Mouse (Mus musculus): Measurements from ENCODE around the gene Gm49601.

Gm49601 gene

GRCm38 (mm10) chr16:18608226-18608625 lies 18.0 kb downstream of the Gm49601 start:
- no peak for DNase-seq (ENCODE audit: low read depth, low spot score)

DNA sequence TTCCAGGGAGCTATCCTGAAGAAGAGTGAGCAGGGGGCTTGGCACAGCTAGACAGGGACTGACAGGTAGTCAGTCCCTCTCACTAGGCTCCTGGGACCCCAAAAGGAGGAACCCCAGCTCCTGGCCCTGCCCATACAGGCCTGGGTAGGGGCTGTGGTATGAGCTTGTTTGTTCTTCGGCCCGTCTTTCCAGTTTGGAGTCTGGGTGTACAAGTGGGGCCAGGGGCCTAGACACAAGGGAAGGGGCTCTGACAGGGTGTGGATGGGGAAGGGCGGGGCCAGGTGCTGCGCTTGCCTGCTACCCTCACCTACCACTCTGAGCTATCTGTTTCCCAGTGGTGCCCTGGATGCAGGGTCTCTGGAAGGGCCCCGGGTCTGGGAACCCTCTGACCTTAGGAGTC lies 20.5 kb downstream of the Gm49601 start:
- DNase-seq (ENCODE audit: low read depth, low spot score): no peak

DNA sequence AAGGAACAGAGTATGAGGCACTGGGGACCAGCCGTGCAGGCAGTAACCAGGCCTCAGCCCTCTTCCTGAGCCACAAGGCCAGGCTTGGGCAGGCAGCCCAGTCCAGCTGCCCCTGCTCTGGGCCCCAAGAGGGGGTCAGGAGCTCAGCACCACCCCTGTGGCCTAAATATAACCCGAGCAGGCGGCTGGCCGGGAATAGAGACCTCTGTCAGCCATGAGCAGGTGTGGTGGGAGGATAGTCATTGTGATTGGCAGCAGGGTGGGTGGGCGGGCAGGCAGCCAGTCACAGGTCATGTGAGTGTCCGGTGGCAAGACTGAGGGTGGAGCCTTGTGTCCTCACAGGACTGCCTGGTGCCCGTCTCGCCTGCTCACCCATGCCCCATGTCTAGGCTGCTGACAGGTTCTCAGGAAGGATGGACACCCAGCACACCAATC lies 21.9 kb downstream of the Gm49601 start:
- DNase-seq (ENCODE audit: low read depth, low spot score): no peak

DNA sequence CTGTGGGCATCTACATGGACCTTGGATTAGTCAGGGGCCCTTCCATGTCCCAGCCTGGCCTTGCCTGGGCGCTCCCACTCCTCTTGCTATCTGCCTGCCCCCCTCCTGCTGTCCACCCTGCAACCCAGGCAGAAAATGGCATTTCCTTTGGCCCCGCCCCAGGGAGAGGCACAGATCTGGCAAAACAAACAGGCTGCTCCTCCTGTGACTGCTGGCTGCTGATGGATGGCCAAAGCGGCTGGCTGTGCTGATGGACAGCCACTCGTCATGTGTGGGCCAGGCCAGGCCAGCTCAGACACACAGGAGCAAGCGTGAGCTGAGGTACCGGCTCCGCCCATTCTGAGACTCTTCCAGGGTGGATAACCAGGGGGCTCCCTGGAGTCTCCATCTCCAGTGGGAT lies 24.8 kb downstream of the Gm49601 start:
- no peak for DNase-seq (ENCODE audit: low read depth, low spot score)

DNA sequence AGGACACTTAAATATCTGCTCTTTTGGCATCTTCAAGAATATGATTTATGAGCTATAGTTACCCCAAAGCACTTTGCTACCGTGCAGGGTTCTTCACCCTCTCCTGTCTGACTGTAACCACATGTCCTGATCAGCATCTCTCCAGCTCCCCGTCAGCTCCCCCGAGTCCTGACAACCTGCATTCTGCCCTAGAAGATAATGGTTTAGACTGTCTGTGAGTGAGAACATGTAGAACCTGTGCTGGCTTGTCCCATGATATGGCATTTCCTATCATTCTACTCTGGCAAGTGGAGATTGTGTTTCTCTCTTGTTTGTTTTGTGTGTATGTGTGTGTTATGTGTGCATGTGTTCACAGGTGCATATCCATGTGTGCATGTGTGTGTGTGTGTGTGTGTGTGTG lies 28.2 kb downstream of the Gm49601 start:
- no peak for DNase-seq (ENCODE audit: low read depth, low spot score)

DNA sequence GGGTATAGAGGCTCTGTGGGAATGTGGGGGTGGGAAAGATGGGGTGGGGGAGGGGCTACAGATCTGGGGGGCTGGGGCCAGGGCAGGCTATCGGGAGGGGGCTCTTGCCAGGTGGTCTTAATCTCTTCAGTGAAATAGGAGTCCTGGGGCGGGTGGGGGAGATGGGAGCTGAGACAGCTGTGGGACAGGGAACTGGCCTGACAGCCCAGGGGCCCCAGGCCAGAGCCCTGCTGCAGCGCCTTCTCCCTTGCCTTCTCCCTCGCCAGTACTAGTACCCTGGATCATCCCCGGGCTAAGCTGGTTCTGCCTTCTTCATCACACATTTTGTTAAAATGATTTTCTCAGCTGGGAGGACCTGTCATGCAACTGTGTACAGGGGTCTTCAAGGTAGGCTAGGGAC lies 30.0 kb downstream of the Gm49601 start:
- no peak for DNase-seq (ENCODE audit: low read depth, low spot score)

DNA sequence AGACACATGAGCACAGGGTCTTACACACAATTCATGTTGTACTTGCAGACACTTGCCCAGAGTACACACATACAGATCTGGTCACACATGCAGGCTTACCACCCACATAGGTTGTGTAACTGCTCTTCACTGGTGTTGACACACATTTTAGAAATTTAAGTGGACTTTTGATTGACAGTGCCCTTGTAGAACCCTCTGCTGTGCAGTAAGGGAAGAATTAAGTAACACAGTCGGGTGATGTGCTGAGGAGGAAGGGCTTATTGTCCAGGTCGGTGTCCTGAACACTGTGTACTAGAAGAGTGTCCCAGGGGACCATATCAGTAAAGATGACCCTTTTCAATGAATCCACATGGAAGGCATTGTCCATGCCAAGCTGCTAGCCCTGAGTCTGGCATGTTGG lies 32.3 kb downstream of the Gm49601 start:
- DNase-seq (ENCODE audit: low read depth, low spot score): no peak

DNA sequence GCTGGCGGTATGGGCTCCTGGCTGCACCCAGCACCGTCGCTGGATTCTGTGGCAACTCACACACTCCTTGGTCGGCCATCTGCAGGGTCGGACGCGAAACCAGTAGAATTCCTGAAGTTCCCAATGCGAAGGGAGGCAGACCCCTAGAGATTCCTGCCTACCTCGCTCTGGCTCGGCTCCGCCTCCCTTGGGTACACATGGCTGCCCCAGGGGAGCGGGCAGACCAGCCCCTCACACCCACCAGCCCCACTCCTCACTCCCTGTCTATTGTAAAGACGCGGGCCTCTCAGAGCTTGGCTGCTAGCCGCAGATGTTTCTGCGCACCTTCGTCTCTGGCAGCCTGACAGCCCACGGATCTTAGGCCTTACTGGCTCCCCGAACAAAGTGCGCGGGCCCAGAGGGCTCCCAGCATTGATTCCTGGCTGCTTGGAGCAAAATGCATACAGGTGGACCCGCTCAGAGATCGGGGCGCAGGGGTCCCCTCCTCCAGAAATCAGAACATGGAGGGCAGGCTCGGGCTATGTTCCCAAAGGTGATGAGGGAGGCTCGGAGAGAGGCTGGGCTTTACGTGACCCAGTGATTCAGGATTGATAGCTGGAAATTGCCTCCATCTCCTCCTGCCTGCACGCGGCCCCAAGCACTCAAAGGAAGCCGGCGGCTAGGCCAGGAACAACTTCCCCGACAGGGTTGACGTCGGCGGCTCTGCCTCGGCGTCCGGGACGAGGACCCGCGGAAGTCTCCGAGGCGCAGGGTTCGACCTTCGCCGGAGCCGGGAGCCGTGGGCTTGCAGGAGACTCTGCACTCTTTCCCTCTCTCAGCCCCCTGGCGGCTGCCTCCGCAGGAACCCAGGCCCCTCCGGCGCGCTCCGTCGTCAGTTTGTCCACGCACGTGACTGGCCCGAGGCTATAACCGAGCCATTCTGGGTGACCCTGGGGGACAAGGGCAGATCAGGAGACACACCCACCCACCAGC lies 34.9 kb downstream of the Gm49601 start:
- no peak for DNase-seq (ENCODE audit: low read depth, low spot score)

DNA sequence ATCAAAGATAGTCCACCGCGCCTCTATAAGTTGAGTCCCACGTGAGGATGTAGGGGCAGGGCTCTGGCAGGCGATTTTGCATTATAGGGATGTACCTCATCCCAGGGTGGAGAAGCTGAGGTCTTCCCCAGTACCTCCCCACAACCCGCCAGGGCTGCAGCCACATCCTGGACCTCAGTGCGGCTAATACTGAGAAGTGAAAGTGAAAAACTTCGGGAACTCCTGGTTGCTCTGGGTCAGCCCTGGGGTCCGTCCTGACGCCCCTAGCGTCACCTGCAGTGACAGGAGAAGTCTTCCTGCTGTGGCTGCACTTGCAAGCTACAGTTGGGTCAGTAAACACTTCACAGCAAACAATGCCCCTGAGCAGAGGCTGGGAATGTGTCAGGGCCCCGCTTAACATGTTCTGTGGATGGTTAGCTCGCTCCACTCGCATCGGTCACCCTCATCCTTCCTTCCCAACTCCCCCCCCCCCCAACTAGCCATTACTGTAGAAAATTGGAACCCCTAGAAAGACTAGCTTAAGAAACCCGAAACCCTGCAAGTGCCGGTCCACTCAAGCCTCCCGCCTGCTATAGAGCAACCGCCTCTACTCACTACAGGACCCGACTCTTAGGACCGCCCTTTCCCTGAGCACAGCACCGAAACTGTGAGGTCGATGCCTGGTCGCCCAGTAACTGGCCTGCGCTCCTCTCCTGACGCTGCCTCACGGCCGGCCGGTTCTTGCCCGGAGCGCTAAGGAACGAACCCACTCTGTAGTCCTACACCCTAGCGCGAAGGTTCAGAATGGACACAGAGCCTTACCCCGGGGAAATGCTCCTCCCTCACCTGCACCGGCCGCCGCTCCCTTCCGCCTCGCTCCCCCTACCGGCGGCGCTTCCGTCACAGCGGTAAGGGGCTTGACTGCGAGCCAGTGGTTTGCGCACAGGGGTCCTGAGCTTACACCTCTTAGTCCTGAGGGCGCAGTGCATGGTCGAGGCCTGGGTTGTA lies 36.1 kb downstream of the Gm49601 start, which contains the start of gene Tbx1:
Tbx1 (minus strand) TSS at position 868 of the 987 bp plus-strand sequence.
- no peak for DNase-seq (ENCODE audit: low read depth, low spot score)

- DNase-seq (ENCODE audit: low read depth, low spot score): no peak
Observed at GRCm38 (mm10) chr16:18589080-18589621, 37.1 kb downstream of the Gm49601 start.

DNA sequence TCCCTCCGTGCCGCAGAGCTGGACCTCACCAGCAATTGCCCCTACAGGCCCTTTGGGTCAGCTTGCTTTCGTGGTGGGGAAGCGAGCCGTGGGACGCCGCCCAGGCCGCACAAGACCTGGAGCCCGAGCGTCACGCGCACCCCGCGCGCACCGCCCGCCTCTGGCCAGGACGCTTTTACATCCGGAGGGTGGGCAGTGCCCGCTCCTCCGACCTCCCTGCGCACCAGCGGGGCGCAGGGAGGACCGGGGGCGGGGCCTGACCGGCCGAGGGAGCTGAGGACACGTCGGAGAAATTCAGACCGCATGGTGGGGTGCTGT lies 37.5 kb downstream of the Gm49601 start:
- DNase-seq (ENCODE audit: low read depth, low spot score): no peak

- DNase-seq (ENCODE audit: low read depth, low spot score): no peak
Observed at GRCm38 (mm10) chr16:18587847-18588737, 38.1 kb downstream of the Gm49601 start.

- no peak for DNase-seq (ENCODE audit: low read depth, low spot score)
Observed at GRCm38 (mm10) chr16:18586906-18587546, 39.2 kb downstream of the Gm49601 start.

- DNase-seq (ENCODE audit: low read depth, low spot score): no peak
Observed at GRCm38 (mm10) chr16:18586076-18586905, 39.9 kb downstream of the Gm49601 start.

GRCm38 (mm10) chr16:18585676-18586075 lies 40.6 kb downstream of the Gm49601 start:
- no peak for DNase-seq (ENCODE audit: low read depth, low spot score)

DNA sequence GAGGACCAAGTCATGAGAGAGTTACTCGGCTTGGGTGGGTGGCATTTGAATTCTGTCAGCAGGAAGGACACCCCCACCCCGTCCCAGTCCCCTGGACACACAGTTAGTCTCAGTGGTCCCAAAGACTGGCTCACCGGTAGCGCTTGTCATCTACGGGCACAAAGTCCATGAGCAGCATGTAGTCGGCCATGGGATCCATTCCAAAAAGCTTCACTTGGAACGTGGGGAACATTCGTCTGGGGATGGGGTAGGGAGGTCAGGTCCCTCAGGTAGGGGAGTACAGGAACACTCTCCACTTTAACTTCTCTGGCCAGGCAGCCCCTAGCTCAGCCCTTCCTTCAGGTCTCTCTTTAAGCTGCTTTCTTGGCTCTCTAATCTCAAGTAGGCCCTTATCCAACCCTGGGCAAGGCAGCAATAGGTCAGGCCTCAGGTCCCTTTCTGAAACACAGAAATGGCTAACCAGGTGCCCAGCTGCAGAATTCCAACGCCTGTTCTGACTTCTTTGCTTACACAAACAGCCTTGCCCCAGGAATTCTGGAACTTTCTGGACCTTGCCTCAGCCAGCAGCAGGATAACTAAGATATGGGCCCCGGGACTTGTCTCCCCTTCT lies 41.2 kb downstream of the Gm49601 start:
- no peak for DNase-seq (ENCODE audit: low read depth, low spot score)

GRCm38 (mm10) chr16:18583673-18584357 lies 42.4 kb downstream of the Gm49601 start:
- DNase-seq (ENCODE audit: low read depth, low spot score): no peak

GRCm38 (mm10) chr16:18583169-18583568 lies 43.1 kb downstream of the Gm49601 start:
- no peak for DNase-seq (ENCODE audit: low read depth, low spot score)

All from embryo, embryonic 11.5 days (tissue).